Mouse (Mus musculus) intestine, embryonic 16.5 days (tissue): ENCODE results near the gene Olfr646. TPM values are rescaled to one million over a fixed set of nuclear protein-coding genes. Genes with fewer than 3 reads are reported as not detected.

Experiments
- ATAC-seq: fragments of 200-750 bp; cut with Nextera tagmentation; 2 replicates; pipeline ENCODE4 v1.8.0; 2017; ENCODE audit warnings: moderate TSS enrichment, moderate library complexity
- H3K27ac ChIP-seq: fragments of 300-500 bp; sonication (generic); 2 replicates; pipeline ENCODE4 v1.5.1; 2014; ENCODE audit warnings: mild to moderate bottlenecking, low read length
- H3K27me3 ChIP-seq: fragments of 300-500 bp; sonication (generic); replicated peaks from 2 replicates; pipeline ENCODE4 v1.6.1; 2014; ENCODE audit warnings: low read length, control low read depth, mixed read lengths; ENCODE audit not compliant: control insufficient read depth, insufficient read depth
- H3K36me3 ChIP-seq: fragments of 300-500 bp; sonication (generic); 2 replicates; pipeline ENCODE4 v1.6.1; 2014; ENCODE audit warnings: low read length, control low read depth; ENCODE audit not compliant: control insufficient read depth, insufficient read depth
- H3K4me1 ChIP-seq: fragments of 300-500 bp; sonication (generic); 2 replicates; pipeline ENCODE4 v1.6.1; 2014; ENCODE audit warnings: low read length, control low read depth, mixed read lengths; ENCODE audit not compliant: control insufficient read depth, insufficient read depth
- H3K4me2 ChIP-seq: fragments of 300-500 bp; sonication (generic); 2 replicates; pipeline ENCODE4 v1.6.1; 2014; ENCODE audit warnings: low read depth, low read length, control low read depth
- H3K4me3 ChIP-seq: fragments of 300-500 bp; sonication (generic); 2 replicates; pipeline ENCODE4 v1.5.1; 2014; ENCODE audit warnings: mild to moderate bottlenecking, low read length
- H3K9ac ChIP-seq: fragments of 300-500 bp; sonication (generic); 2 replicates; pipeline ENCODE4 v1.6.1; 2014; ENCODE audit warnings: low read depth, low read length
- H3K9me3 ChIP-seq: fragments of 300-500 bp; sonication (generic); 2 replicates; pipeline ENCODE4 v1.6.1; 2016; ENCODE audit warnings: low read length, control low read depth; ENCODE audit not compliant: control insufficient read depth
- WGBS: fragments of 180-500 bp; shearing (Covaris S2); extraction: QIAGEN DNeasy Blood & Tissue Kit; methylation state at CpG from one replicate; pipeline ENCODE4 v1.1.7; 2014; 5-methylcytosine and 5-hydroxymethylcytosine counted together
- polyA plus RNA-seq: library from polyadenylated mRNA; unstranded; fragments of >200 nt; fragmentation: Nextera tagmentation; extraction: Ambion mirVana; gene quantifications from 2 replicates; pipeline ENCODE4 v1.2.1, GENCODE M21; 2015

Olfr646 gene
- polyA plus RNA-seq: not detected in 2 replicates

GRCm38 (mm10) chr7:104104757-104104972, at the start of gene Olfr646:
Gene Olfr646, plus strand, starts transcription at chr7:104104873.
- Histone ChIP-seq H3K9ac (no peak within 1 kb of the TSS), H3K4me3 (no peak within 1 kb of the TSS), H3K4me1 (no peaks in the 10 kb centered on the region), H3K9me3 (no peaks in the 10 kb centered on the region), H3K4me2 (no peak within 1 kb of the TSS), H3K27me3 (no peaks in the 10 kb centered on the region), H3K27ac (no peak within 1 kb of the TSS), H3K36me3 (no peaks in the 10 kb centered on the region)
- ATAC-seq: no peak

- 84% methylated on average over 1 of the region's 1 CpGs for WGBS
- Histone ChIP-seq H3K9ac (no peak overlapping the region), H3K4me1 (no peaks in the 10 kb centered on the region), H3K27me3 (no peaks in the 10 kb centered on the region), H3K9me3 (no peaks in the 10 kb centered on the region), H3K27ac (no peak overlapping the region), H3K36me3 (no peaks in the 10 kb centered on the region), H3K4me3 (no peak overlapping the region), H3K4me2 (no peak overlapping the region)
- no peak for ATAC-seq
These were observed 45.5 kb upstream of the Olfr646 start for GRCm38 (mm10) chr7:104059215-104059614.

- no peaks in the 10 kb centered on the region for H3K27me3 ChIP-seq
- no peaks in the 10 kb centered on the region for H3K36me3 ChIP-seq
- 56% methylated on average over 2 of the region's 2 CpGs for WGBS
- H3K4me2 ChIP-seq: no peak within 1 kb of the TSS
- no peak within 1 kb of the TSS for H3K9ac ChIP-seq
- no peak for ATAC-seq
- H3K9me3 ChIP-seq: no peaks in the 10 kb centered on the region
- H3K4me3 ChIP-seq: no peak within 1 kb of the TSS
- H3K27ac ChIP-seq: no peak within 1 kb of the TSS
- no peaks in the 10 kb centered on the region for H3K4me1 ChIP-seq
These were observed 43.3 kb upstream of the Olfr646 start, which contains the start of gene 4930516K23Rik for GRCm38 (mm10) chr7:104061345-104061744. Gene 4930516K23Rik, minus strand, starts transcription at chr7:104061445.

- Histone ChIP-seq H3K27ac (no peak within 1 kb of the TSS), H3K4me3 (no peak within 1 kb of the TSS), H3K4me1 (no peaks in the 10 kb centered on the region), H3K36me3 (no peaks in the 10 kb centered on the region), H3K9me3 (no peaks in the 10 kb centered on the region), H3K27me3 (no peaks in the 10 kb centered on the region), H3K9ac (no peak within 1 kb of the TSS), H3K4me2 (no peak within 1 kb of the TSS)
- WGBS: 76% methylated on average over 2 of the region's 2 CpGs
- ATAC-seq: no peak
These were observed 32.9 kb upstream of the Olfr646 start, which contains the start of gene Olfr644 for GRCm38 (mm10) chr7:104071769-104072168. Gene Olfr644, minus strand, starts transcription at chr7:104071869.

- Histone ChIP-seq H3K9ac (no peak within 1 kb of the TSS), H3K4me1 (no peaks in the 10 kb centered on the region), H3K4me3 (no peak within 1 kb of the TSS), H3K27ac (no peak within 1 kb of the TSS), H3K9me3 (no peaks in the 10 kb centered on the region), H3K4me2 (no peak within 1 kb of the TSS), H3K36me3 (no peaks in the 10 kb centered on the region), H3K27me3 (no peaks in the 10 kb centered on the region)
- 75% methylated on average over 1 of the region's 1 CpGs for WGBS
- ATAC-seq: no peak
These were observed 19.3 kb upstream of the Olfr646 start, which contains the start of gene Olfr645 for GRCm38 (mm10) chr7:104085365-104085764. Gene Olfr645, minus strand, starts transcription at chr7:104085465.

GRCm38 (mm10) chr7:104103913-104104756, 538 bp upstream of the Olfr646 start:
- H3K4me3 ChIP-seq: no peak overlapping the region
- no peak overlapping the region for H3K27ac ChIP-seq
- no peak for ATAC-seq
- H3K9ac ChIP-seq: no peak overlapping the region
- H3K36me3 ChIP-seq: no peaks in the 10 kb centered on the region
- H3K27me3 ChIP-seq: no peaks in the 10 kb centered on the region
- no peak overlapping the region for H3K4me2 ChIP-seq
- no peaks in the 10 kb centered on the region for H3K4me1 ChIP-seq
- 43% methylated on average over 4 of the region's 4 CpGs for WGBS
- H3K9me3 ChIP-seq: no peaks in the 10 kb centered on the region

- Histone ChIP-seq H3K27me3 (no peaks in the 10 kb centered on the region), H3K4me2 (no peak within 1 kb of the TSS), H3K9ac (no peak within 1 kb of the TSS), H3K36me3 (no peaks in the 10 kb centered on the region), H3K27ac (no peak within 1 kb of the TSS), H3K4me1 (no peaks in the 10 kb centered on the region), H3K4me3 (no peak within 1 kb of the TSS), H3K9me3 (no peaks in the 10 kb centered on the region)
- WGBS: 93% methylated on average over 5 of the region's 5 CpGs
- ATAC-seq: no peak
These were observed 25.1 kb downstream of the Olfr646 start, which contains the start of gene Ubqln5 for GRCm38 (mm10) chr7:104129726-104130125. Gene Ubqln5, minus strand, starts transcription at chr7:104129826.

GRCm38 (mm10) chr7:104137305-104137704, 32.6 kb downstream of the Olfr646 start, which contains the start of gene Olfr643:
Gene Olfr643, minus strand, starts transcription at chr7:104137405.
- H3K27me3 ChIP-seq: no peaks in the 10 kb centered on the region
- no peak within 1 kb of the TSS for H3K4me2 ChIP-seq
- no peaks in the 10 kb centered on the region for H3K4me1 ChIP-seq
- 77% methylated on average over 5 of the region's 5 CpGs for WGBS
- no peak within 1 kb of the TSS for H3K27ac ChIP-seq
- H3K9me3 ChIP-seq: no peaks in the 10 kb centered on the region
- H3K9ac ChIP-seq: no peak within 1 kb of the TSS
- no peak within 1 kb of the TSS for H3K4me3 ChIP-seq
- H3K36me3 ChIP-seq: no peaks in the 10 kb centered on the region
- ATAC-seq: no peak

GRCm38 (mm10) chr7:104143179-104143578, 38.5 kb downstream of the Olfr646 start, which contains the start of gene Ubqln3:
Gene Ubqln3, minus strand, starts transcription at chr7:104143279.
- Histone ChIP-seq H3K27ac (no peak within 1 kb of the TSS), H3K9me3 (no peaks in the 10 kb centered on the region), H3K9ac (no peak within 1 kb of the TSS), H3K36me3 (no peaks in the 10 kb centered on the region), H3K4me3 (no peak within 1 kb of the TSS), H3K4me1 (no peaks in the 10 kb centered on the region), H3K27me3 (no peaks in the 10 kb centered on the region), H3K4me2 (no peak within 1 kb of the TSS)
- WGBS: 67% methylated on average over 3 of the region's 3 CpGs
- ATAC-seq: no peak
